Mouse (Mus musculus) yolk sac, embryonic 10.5 days (tissue): Measurements from ENCODE around the gene Hsd17b6.

Source experiments
- DNase-seq: peaks from one replicate; pipeline ENCODE4 v3.0.0-alpha.2; 2017; ENCODE audit warnings: low spot score

The Hsd17b6 gene

DNA sequence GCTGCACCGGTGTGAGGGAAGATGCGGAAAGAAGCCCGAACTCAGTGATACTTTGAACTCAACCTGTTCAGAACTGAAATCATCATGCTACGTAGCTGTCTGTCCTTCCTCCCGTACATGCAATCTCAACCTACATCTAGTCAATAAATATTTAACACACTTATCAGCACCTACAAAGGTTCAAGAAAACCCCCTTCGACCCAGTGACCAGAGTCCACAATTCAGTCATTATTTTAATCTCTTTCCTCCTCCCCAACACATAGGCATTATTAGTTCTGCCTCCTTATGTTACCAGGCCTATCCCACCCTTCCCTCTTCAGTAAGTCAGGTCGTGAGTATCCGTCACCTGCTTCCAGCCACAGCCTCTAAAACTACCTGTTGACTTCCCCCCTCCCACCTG lies 1.9 kb downstream of the Hsd17b6 start:
- no peak for DNase-seq

DNA sequence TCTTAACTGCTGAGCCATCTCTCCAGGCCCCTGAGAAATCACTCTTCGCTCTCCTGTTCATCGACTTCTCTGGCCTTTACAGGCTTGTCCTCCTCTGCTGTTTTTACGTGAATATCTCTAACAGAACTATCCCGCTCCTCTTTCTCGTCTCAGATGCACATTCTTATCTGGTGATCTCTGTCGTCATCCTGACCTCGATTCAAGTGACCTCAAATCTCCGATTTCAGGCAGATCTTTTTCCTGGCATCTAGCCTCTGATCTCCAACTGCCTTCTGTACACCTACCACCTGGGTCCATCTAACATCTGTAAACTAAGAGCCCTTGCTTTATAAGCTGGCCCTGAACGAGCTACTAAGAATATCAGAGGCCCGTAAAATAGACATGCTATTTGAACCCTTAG lies 2.5 kb downstream of the Hsd17b6 start:
- DNase-seq: no peak

DNA sequence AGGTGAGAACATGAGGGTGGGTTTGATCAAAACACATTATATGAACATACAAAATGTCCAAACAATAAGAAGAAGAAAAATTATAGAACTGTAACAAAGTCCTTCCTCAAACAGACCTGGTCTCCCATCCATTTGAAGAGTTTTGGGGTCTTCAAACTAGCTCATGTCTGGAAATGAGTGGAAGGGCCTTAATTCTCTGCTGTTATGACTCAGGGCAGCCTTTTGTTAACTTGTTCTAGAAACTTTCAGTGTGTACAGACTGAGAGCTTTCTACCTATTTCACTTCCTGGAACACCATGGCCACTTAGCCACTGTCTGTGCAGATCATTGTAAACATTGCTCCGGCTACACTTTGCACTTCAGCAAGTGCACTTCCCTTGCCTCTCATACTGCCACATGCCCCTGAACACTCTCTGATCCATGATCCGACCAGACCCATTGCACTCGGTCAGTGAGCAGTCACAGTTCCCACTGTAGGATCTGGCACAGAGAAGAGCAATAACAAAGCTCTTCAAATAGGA lies 4.1 kb downstream of the Hsd17b6 start:
- no peak for DNase-seq

DNA sequence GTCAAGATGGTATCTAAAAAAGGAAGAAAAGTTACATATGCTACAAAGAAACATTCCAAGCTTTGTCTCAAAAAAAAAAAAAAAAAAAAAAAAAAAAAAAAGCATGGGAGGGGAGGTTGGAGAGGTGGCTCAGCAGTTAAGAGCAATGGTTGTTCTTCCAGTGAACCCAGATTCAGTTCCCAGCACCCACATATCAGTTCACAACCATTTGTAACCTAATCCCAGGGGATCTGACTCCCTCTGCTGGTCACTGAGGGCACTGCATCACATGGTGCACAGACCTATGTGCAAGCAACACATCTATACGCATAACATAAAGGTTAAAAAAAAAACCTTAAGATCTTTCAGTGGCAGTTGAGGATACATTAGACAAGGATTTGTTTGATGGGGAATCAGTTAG lies 9.2 kb downstream of the Hsd17b6 start:
- DNase-seq: no peak

DNA sequence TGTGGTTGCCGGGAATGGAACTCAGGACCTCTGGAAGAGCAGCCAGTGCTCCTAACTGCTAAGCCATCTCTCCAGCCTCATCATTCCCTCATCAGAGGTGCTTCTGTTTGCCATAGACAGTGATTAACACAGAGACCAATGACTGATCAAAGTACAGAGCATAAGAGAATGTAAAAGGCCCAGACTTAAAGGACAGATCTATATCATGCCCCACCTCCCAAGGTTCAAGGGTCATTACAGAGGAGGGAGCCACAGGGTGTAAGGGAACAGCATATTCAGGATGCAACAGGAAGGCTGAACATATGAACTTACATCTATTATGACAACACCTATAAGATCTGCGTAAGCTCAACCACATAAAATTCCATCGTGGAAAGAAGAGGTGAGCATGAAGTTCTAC lies 10.7 kb downstream of the Hsd17b6 start:
- DNase-seq: peak; percentile 49

DNA sequence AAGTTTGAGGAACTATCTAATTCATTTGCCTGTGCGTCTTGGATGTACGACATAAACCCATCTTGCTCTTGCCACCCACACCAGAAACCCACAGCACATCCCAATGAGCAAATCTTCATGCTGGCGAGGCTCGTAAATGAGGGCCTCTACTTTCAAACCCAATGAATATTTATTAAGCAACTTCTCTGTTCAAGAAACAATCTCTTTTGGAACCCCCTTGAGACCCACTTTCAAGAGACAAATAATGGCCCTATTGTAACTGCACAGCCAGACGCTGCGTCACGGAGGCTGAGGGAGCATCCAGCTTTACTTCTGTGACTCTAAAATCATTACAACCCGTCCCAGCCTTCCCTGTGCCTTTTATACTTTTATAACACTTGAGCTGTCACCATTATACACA lies 21.8 kb downstream of the Hsd17b6 start:
- DNase-seq: no peak

DNA sequence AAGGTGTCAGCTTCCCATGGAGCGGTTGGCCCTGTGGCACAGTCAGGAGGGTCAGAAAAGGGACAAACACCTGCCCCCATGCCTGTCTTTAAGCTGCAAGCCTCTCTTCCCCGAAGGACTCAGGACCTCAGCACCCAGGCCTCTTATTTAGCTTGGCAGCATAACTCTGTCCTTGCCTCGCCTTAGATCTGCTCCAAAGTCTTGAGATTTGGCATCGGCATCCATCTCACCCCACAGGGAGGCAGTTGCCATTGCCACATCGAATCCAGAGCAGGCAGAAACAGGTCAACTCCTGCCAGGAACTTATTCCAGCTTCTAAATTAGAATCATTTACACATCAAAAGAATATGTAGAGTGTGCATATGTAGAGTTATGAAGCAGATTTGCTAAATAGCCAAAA lies 22.8 kb downstream of the Hsd17b6 start:
- no peak for DNase-seq

DNA sequence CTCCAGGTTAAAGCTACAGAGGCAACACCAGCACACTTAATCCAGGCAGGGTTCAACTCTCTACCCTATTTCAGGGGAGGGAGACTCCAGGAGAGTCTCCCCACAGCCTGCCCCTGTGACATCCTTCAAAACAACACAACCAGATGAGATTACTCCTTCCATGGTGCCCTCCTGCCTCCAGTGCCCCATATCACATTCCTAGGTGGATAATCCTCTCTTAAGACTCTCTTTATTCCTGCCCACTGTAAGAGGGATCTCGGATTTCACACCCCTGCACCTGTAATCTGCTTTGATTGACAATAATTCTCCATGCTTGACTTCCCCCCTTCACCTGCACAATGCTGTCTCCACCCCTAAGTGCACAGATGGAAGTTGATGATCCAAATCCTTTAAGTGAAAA lies 31.9 kb downstream of the Hsd17b6 start:
- no peak for DNase-seq

DNA sequence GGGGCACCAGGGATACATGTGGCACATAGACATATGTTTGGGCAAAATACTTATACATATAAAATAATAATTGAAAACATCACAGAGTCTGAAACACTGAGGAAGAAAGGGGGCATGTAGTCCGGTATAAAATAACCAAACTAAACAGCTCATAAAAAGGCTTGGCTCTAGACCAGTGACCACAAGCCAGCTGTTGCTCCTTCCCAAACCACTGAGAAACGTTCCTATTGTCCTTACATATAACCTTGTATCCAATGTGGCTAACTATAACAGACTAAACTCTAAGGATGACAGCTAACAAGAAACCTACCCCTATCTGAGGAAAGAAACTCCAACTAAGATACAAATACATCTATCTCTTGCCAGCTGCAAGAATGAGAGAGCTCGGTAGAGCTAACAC lies 33.3 kb downstream of the Hsd17b6 start:
- no peak for DNase-seq

DNA sequence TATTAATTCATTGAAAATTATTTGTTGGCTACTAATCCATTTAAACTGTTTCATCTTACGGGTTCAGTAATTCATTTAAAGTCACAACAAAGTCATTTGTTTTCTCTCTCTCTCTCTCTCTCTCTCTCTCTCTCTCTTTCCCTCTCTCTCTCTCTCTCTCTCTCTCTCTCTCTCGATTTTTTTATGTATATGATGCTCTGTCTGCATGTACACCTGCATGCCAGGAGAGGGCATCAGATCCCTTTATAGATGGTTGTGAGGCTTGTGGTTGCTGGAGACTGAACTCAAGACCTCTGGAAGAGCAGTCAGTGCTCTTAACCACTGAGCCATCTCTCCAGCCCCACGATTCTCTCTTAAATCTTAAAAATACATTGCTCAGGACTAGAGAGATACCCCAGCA lies 36.3 kb downstream of the Hsd17b6 start:
- DNase-seq: no peak

DNA sequence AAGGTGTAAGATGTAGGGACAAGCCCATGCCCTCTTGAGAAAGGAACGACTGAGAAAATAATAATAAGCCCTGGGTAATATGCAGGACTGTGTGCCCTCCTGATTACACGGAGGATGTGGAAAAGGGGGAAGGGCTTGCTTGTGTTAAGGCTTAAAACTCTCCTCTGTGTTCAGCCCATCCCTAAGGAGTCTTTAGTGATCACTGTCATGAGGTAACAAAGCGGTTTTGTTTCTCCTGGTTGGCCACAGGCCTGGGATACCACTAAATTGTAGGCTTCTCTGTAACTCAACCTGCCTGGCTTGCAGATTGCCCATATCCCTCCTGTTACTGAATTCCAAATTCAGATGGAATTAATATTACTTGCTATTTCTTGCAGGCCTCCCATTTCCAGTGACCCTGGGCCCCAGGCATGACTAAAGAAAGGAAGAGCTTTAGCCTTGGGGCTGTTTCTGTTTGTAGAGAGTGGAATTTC lies 37.0 kb downstream of the Hsd17b6 start:
- no peak for DNase-seq

DNA sequence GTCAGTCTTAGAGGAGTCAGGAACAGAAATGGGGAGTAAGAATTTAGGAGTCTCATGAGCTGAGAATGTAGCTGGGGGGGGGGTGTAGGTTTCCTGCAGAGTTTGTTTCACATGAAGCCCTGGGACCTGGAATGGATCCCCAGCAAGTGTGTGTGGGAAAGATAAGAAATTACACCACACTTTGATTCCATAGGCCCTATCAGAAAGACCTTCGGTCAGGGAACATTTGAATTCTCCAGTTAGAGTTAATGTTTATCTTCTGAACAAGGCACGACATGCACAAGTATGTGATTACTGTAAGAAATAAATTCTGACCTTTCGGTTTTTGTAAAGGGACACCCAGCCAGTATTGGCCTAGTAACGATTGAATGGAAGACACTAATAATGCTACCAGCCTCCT lies 37.6 kb downstream of the Hsd17b6 start:
- peak; percentile 18 for DNase-seq

DNA sequence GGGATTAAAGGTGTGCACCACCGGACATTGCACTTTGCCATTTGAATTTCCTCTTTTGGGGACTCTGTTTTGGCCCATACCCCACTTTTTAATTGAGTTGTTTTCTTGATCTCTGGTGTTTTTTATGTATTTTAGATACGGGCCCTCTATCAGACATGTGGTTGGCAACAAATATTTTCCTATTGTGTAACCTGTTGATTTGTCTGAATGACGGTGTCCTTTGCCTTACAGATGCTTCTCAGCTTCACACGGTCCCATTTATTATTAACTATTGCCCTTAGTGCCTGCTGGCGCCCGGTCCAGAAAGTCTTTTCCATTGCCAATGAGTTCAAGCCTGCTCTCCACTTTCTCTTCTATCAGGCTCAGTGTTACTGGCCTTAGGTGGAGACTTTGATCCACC lies 40.9 kb downstream of the Hsd17b6 start:
- DNase-seq: peak; percentile 34

DNA sequence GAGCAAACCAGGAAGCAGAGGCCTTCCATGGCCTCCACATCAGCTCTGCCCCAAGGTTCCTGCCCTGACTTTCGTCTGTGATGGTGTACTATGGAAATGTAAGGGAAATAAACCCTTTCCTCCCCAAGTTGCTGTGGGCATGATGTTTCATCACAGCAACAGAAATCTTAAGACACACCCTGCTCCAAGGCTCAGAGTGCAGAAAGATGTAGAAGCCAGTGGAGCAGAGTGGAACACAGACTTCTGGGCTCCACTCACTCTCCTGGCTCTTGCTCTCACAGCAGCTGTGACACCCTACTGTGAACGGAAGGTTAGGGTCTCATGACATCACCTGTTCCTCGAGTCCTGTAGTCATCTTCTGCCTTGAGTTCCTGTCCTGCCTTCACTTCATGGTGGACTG lies 43.4 kb downstream of the Hsd17b6 start:
- no peak for DNase-seq

DNA sequence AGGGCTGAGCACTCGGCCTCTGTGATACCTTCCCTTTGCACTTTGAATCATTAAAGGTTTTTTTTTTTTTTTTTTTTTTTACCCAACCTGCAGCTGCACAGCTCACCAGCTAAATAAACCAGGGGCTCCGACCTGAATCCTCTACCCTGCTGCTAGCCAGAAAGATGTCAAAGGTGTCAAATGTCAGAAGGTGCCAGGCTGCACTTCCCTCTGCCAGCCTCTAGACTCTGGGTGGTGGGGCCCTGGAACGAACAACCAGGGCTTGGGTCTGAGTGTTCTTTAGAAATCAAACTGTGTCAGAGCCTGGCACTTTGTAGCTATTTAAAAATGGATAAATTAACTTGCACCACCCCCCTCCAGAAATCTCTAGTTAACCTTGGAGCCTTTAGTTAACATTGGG lies 45.0 kb downstream of the Hsd17b6 start:
- DNase-seq: no peak

DNA sequence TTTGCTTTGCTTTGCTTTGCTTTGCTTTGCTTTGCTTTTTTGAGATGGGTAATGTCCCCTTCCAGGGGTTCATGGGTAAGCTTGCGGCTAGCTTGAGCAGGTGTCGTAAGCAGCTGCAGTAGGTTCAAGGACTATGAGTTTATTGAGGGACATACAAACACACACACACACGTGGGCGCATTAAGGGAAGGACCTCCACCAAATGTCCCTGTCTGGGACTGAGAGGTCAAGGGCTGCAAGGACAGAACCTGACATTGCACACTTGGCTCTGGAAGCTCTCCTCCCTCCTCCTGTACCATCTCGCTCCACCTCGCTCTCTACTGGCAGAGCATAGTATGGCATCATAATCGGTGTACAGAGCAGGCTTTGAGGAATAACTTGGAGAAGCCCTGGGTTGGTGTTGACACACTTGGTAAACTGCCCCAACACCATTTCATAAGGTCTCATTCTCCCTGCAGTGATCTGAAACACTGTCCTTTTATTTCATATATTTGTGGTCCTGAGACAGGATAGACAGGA lies 48.2 kb downstream of the Hsd17b6 start:
- DNase-seq: no peak

DNA sequence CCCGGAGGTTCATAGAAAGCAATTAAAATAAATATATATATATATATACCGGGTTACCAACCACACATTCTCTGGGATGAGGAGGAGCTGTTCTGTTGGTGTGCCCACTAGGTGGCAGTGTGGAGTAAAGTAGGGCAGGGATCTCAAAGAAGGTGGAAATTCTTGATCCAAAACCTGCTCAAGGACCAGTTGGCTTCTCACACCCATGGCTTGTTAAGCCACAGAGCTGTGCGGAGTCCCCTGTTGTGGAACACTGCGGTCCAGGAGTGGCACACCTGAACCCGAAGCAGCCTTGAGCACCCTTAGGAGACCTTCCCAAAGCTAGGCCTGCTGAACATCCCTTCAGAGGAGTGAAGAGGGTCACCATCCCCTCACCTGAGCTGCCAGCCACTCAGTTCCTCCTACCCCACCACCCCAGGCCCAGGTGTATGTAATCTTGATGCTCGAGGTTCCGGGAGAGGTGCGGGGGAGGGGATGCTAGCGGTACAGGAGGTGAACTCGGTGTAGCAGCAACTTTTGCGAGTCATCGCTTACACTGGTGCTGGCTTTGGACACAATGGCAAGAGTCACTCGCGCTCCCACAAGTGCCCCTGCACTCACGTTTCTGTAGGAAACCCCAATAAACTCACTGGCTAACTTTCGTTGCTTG lies 51.1 kb downstream of the Hsd17b6 start:
- peak; percentile 46 for DNase-seq

DNA sequence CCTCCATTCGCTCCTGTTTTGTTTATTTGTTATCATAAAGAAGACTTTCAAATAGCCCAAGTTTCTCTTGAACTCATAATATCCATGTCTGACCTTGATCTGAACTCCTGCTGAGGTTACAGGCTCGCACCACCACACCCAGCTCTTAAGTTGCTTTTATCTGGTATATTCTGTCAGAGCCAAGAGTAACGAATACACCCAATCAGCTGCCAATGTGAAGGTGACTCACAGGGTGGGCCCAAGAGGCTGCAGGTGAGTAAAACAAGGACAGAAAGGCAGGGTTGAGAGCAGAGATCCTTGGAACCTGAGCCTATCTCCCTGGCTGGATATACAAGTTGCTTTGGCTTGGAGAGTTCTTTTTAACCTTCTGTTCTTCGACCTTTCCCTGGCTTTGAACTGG lies 52.4 kb downstream of the Hsd17b6 start:
- DNase-seq: no peak

DNA sequence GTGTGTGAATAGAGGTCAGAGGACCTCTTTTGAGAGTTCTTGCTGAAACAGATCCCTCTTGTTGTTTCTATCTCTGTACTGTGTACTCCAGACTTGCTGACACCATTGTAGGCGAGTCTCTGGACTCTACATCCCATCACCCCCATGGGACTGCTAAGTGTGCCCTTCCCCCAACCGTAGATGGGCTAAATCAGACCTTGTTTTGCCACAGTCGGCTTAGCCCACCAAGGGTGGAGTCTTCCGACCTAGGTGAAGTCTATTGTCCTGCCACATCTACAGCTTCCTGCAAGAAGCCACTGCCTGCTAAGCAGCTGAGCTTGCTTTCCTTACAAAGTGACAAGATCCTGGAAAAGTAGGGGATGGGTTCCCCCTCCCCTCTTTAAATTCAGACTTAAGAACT lies 55.6 kb downstream of the Hsd17b6 start:
- no peak for DNase-seq

DNA sequence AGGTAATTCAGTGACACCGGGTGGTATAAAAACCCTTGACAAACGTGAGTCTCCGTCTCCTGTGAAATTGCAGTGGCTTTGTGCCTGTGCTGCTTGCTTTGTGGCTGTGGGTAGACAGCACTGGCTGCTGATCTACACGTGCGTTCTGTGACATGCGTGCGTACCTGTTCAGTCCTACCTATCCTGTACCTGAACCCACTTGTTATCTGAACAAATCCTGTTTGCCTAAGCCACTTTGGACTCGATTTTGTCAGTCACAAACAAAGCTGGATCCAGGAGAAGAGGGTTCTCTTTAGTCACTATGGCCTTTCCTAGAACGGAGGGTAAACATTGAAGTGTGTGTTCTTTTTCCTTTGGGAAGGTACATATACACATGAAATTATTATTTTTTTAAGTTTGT lies 56.0 kb downstream of the Hsd17b6 start:
- DNase-seq: no peak

DNA sequence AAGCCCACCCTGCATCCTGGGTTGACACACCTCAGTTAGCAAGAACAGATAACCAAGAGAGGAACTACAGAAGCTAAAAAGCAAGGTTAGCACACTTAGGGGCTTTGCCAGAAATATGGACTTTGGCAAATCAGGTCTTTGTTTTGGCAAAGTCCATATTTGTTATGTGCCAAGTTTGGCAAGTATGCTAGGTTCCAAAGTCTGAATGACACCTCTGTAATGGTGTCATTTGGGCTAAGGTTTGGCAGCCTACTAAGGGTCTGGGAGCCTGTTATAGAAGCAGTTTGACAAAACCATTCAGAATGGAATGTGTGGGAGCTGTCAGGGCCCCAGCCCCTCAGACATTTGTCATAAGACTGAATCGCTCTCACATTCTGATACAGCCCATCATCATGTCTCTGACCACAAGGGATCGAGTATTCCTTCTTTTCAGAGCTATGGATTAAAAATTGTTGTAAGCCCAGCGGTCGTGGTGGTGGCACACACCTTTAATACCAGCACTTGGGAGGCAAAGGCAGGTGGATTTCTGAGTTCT lies 57.7 kb downstream of the Hsd17b6 start:
- DNase-seq: no peak

DNA sequence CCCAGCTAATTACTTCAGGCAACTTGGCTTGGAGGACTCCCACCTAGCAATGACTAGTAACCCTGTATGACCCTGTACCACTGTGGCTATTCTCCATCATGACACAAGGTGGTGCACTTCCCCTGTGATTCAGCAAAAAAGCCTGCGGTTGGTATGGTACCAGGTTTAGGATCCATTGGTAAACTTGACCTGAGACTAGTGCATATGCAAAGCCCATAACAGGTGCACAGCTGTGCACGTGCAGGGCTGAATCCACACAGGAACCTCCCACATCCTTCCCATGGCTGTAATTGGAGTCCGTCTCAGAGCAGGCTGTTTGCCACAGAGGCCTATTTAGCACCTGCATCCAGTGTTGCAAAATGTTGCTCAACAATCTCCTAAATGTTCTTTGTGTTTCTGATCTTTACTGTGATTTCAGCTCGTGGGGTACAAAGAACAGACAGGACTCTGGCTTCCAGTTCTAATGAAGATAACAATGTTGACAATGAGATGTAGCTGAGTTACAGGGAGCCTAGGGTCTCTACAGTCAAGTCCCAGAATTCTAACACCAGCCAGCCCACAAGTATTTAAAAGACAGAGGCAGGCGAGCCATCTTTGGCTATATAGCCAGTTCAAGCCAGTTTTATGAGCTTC lies 61.9 kb downstream of the Hsd17b6 start:
- peak; percentile 61 for DNase-seq
